Mouse (Mus musculus) liver, adult 2 months (tissue): ENCODE measurements around the gene Arntl. TPM values are rescaled to one million over a fixed set of nuclear protein-coding genes. Genes with fewer than 3 reads are reported as not detected.

ENCODE experiments used
- DNase-seq: peaks from one replicate; pipeline ENCODE4 v3.0.0-alpha.2; 2011; ENCODE audit warnings: low read depth, low spot score; ENCODE audit errors: extremely low read depth
- H3K27ac ChIP-seq: fragments of 200-500 bp; replicated peaks from 2 replicates; pipeline ENCODE4 v1.5.1; 2012; ENCODE audit warnings: low read depth, mild to moderate bottlenecking, control low read depth, inconsistent platforms, low read length; ENCODE audit not compliant: insufficient read depth
- H3K27me3 ChIP-seq: fragments of 200-500 bp; 2 replicates; pipeline ENCODE4 v1.6.1; 2012; ENCODE audit warnings: mild to moderate bottlenecking, moderate library complexity, low read length, inconsistent platforms; ENCODE audit not compliant: control insufficient read depth, insufficient read depth
- H3K36me3 ChIP-seq: fragments of 200-500 bp; 2 replicates; pipeline ENCODE4 v1.6.1; 2012; ENCODE audit warnings: low read length, inconsistent platforms; ENCODE audit not compliant: control insufficient read depth, insufficient read depth
- H3K4me1 ChIP-seq: fragments of 200-500 bp; 2 replicates; pipeline ENCODE4 v1.6.1; 2011; ENCODE audit warnings: low read length; ENCODE audit not compliant: control insufficient read depth, insufficient read depth
- H3K4me3 ChIP-seq: fragments of 200-500 bp; 2 replicates; pipeline ENCODE4 v1.5.1; 2011; ENCODE audit warnings: low read depth, mild to moderate bottlenecking, control low read depth, low read length, moderate library complexity; ENCODE audit not compliant: insufficient read depth
- H3K79me2 ChIP-seq: fragments of 200-500 bp; 2 replicates; pipeline ENCODE4 v1.6.1; 2012; ENCODE audit warnings: inconsistent platforms, mild to moderate bottlenecking, low read length, moderate library complexity; ENCODE audit not compliant: control insufficient read depth, insufficient read depth
- H3K9ac ChIP-seq: fragments of 200-500 bp; 2 replicates; pipeline ENCODE4 v1.6.1; 2012; ENCODE audit warnings: low read depth, mild to moderate bottlenecking, control low read depth, inconsistent platforms, low read length
- CTCF ChIP-seq: fragments of 200-500 bp; IDR thresholded peaks from 2 replicates; pipeline ENCODE4 v1.5.1; 2011; ENCODE audit warnings: low read depth, low read length, control low read depth
- POLR2A ChIP-seq: fragments of 200-500 bp; IDR thresholded peaks from 2 replicates; pipeline ENCODE4 v1.6.1; 2011; ENCODE audit warnings: low read length, control low read depth; ENCODE audit not compliant: insufficient read depth; ENCODE audit errors: extremely low read depth
- WGBS: fragments of 180-500 bp; shearing (Covaris S2); methylation state at CpG from one replicate; pipeline ENCODE4 v1.1.7; 2018; 5-methylcytosine and 5-hydroxymethylcytosine counted together
- polyA plus RNA-seq: library from polyadenylated mRNA; depleted of rRNA; stranded (reverse); fragments of >200 nt; gene quantifications from 2 replicates; pipeline ENCODE4 v1.2.3, GENCODE M21; 2012
- total RNA-seq: library from RNA; depleted of rRNA; stranded (reverse); fragments of >200 nt; gene quantifications from 2 replicates; pipeline ENCODE4 v1.2.3, GENCODE M21; 2014

The Arntl gene
- total and polyA plus RNA-seq, 2 experiments, result 1.3 to 8.0 TPM

- Histone ChIP-seq H3K36me3 (no peaks in the 10 kb centered on the region), H3K4me3 (no peak overlapping the region), H3K27ac (no peak overlapping the region), H3K4me1 (0 out of 2 replicates have a peak, but pooled peaks cover 5% of the 10 kb centered on the region), H3K27me3 (no peaks in the 10 kb centered on the region), H3K79me2 (no peaks in the 10 kb centered on the region), H3K9ac (no peak overlapping the region)
- no peak for DNase-seq
- TF ChIP-seq POLR2A (no peak), CTCF (no peak)
- 89% methylated on average over 3 of the region's 3 CpGs for WGBS
Measured at GRCm38 (mm10) chr7:113196171-113196570, 11.1 kb upstream of the Arntl start.

- 14% methylated on average over 10 of the region's 10 CpGs for WGBS
- H3K79me2 ChIP-seq, result no peaks in the 10 kb centered on the region
- 0 out of 2 replicates have a peak, but pooled peaks cover 5% of the 10 kb centered on the region for H3K4me1 ChIP-seq
- no peak overlapping the region for H3K27ac ChIP-seq
- TF ChIP-seq CTCF (no peak), POLR2A (no peak)
- peak; percentile 48 for DNase-seq
- no peaks in the 10 kb centered on the region for H3K36me3 ChIP-seq
- H3K9ac ChIP-seq, result 0 out of 2 replicates have a peak overlapping the region, but pooled peaks have one; percentile 13
- H3K27me3 ChIP-seq, result no peaks in the 10 kb centered on the region
- no peak overlapping the region; the same call in 1 of the 2 replicates for H3K4me3 ChIP-seq
Measured at GRCm38 (mm10) chr7:113197161-113197775, 10.0 kb upstream of the Arntl start.

DNA sequence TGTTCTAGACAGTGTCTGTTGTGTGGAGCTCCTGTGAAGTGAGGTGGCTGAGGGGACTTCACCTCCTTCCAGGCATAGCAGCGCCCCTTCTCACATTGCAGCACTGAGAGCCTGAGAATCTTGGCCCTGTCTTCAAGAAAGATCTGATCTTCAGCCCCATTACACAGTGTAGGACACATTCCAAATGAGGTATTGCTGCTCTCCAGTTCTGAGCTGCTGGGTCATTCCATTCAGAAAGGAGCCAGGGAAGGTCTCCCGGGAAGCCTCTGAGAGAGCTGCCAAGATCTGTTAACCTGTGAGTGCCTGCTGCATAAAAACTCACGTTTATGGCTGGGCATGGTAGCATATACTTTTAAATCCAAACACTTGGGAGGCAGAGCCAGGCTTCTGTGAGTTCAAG lies 5.7 kb upstream of the Arntl start:
- TF ChIP-seq CTCF (no peak), POLR2A (no peak)
- Histone ChIP-seq H3K27me3 (no peaks in the 10 kb centered on the region), H3K36me3 (no peaks in the 10 kb centered on the region), H3K9ac (no peak overlapping the region), H3K4me3 (no peak overlapping the region), H3K4me1 (peaks cover 8% of the 10 kb centered on the region; the same call in 1 of the 2 replicates), H3K79me2 (no peaks in the 10 kb centered on the region), H3K27ac (no peak overlapping the region)
- WGBS, result 40% methylated on average over 3 of the region's 3 CpGs
- DNase-seq, result no peak

GRCm38 (mm10) chr7:113207471-113208387 lies 464 bp downstream of the Arntl start:
- under 1% methylated on average over 91 of the region's 98 CpGs for WGBS
- Histone ChIP-seq H3K27ac (peak overlapping the region; percentile 57), H3K4me3 (peak overlapping the region; percentile 89), H3K79me2 (peaks cover 30% of the 10 kb centered on the region; the same call in 1 of the 2 replicates), H3K36me3 (no peaks in the 10 kb centered on the region), H3K27me3 (no peaks in the 10 kb centered on the region), H3K4me1 (peaks cover 11% of the 10 kb centered on the region), H3K9ac (peak overlapping the region; percentile 64)
- no peak for DNase-seq
- TF ChIP-seq CTCF, result no peak
- no peak for TF ChIP-seq POLR2A

DNA sequence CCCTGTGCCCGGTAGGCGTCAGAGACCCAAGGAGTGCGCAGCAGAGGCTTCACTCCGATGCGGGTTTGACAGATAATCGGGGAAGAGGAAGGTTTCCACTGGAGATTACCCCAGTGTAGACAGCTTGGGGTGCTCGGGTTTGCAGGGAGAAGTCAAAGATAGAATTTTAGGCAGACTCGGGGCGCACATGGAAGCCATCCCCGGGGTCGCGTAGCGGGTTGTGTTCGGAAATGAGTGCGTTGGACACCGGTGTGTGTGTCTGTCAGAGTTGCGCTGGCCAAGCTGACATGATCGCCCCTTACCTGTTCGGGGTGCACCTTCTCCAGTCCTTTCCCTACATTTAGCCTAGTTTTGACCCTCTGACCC lies 1.1 kb downstream of the Arntl start:
- Histone ChIP-seq H3K27me3 (no peaks in the 10 kb centered on the region), H3K27ac (no peak overlapping the region), H3K9ac (peak overlapping the region; percentile 64), H3K79me2 (peaks cover 35% of the 10 kb centered on the region; the same call in 1 of the 2 replicates), H3K4me3 (peak overlapping the region; percentile 89), H3K36me3 (no peaks in the 10 kb centered on the region), H3K4me1 (peaks cover 11% of the 10 kb centered on the region)
- 5% methylated on average over 19 of the region's 19 CpGs for WGBS
- TF ChIP-seq POLR2A, result no peak
- no peak for TF ChIP-seq CTCF
- no peak for DNase-seq

DNA sequence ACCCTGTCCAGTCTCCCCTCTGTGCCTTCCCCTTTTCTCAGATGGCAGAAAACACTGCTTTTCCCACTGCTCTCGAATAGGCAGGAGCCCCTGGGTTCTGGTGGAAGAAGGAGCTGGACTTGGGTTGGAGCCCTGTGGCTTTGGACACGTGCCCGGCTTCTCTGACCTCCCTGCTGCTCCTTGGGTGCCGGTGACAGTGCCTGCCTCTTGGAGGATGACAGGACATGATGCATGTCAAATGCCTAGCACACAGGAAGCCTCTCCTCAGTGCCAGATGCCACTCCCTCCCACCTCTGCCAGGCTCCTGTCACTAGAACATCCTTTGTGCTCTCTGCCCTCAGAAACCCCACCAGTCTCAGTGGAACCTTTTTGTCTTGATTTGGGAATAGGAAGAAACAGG lies 3.2 kb downstream of the Arntl start:
- Histone ChIP-seq H3K36me3 (no peaks in the 10 kb centered on the region), H3K4me3 (no peak overlapping the region), H3K4me1 (peaks cover 18% of the 10 kb centered on the region), H3K27me3 (no peaks in the 10 kb centered on the region), H3K27ac (no peak overlapping the region), H3K79me2 (peaks cover 46% of the 10 kb centered on the region; the same call in 1 of the 2 replicates), H3K9ac (no peak overlapping the region)
- DNase-seq, result no peak
- 15% methylated on average over 4 of the region's 4 CpGs for WGBS
- TF ChIP-seq CTCF (no peak), POLR2A (no peak)
